41 mouse cellular contexts compared by ENCODE assay signal in genomic region chr10:5087336-5087735, GRCm38 (mm10). TPM values are rescaled to one million over a fixed set of nuclear protein-coding genes. Genes with fewer than 3 reads are reported as not detected.
"Had no signal": no experiment of that assay in that cellular context is flagged by ENCODE, and none has a peak within 500 bp of the region (broad histone marks: within the 10 kb centered on the region; RNA-seq: fewer than 3 reads in every experiment).

No protein-coding gene starts in this region.

- H3K27ac ChIP-seq: limb, embryonic 10.5 days; limb, embryonic 12.5 days; limb, embryonic 13.5 days; limb, embryonic 15.5 days; liver, embryonic 12.5 days; liver, embryonic 13.5 days; liver, embryonic 14.5 days; liver, embryonic 15.5 days; lung, embryonic 15.5 days; macrophage; midbrain, embryonic 10.5 days; midbrain, embryonic 12.5 days; midbrain, embryonic 13.5 days; neural tube, embryonic 12.5 days; neural tube, embryonic 13.5 days had no signal

- DNase-seq: left cerebral cortex, postnatal 4 days; liver; liver, embryonic 13.5 days; liver, postnatal 0 days; lung, adult 18-20 months; lung, adult 2 months; lung, embryonic 14.5 days; lung, postnatal 10 days; lung, postnatal 14 days; lung, postnatal 36 days; lung, postnatal 4 days; midbrain, embryonic 14.5 days had no signal

- H3K4me1 ChIP-seq: limb, embryonic 10.5 days; limb, embryonic 12.5 days; limb, embryonic 13.5 days; limb, embryonic 15.5 days; liver, embryonic 12.5 days; liver, embryonic 13.5 days; liver, embryonic 15.5 days; lung, embryonic 15.5 days; megakaryocyte, embryonic 14.5 days; midbrain, embryonic 10.5 days; midbrain, embryonic 12.5 days; midbrain, embryonic 13.5 days; neural tube, embryonic 12.5 days; neural tube, embryonic 13.5 days had no signal

- H3K4me3 ChIP-seq: limb, embryonic 10.5 days; limb, embryonic 12.5 days; limb, embryonic 13.5 days; limb, embryonic 15.5 days; liver, embryonic 12.5 days; liver, embryonic 13.5 days; liver, embryonic 15.5 days; lung, embryonic 15.5 days; megakaryocyte, embryonic 14.5 days; midbrain, embryonic 10.5 days; midbrain, embryonic 12.5 days; midbrain, embryonic 13.5 days; myocyte; neural tube, embryonic 12.5 days; neural tube, embryonic 13.5 days had no signal

- H3K27me3 ChIP-seq: limb, embryonic 12.5 days; limb, embryonic 13.5 days; limb, embryonic 15.5 days; liver, embryonic 12.5 days; liver, embryonic 13.5 days; liver, embryonic 15.5 days; lung, embryonic 15.5 days; megakaryocyte, embryonic 14.5 days; midbrain, embryonic 12.5 days; midbrain, embryonic 13.5 days; neural tube, embryonic 12.5 days; neural tube, embryonic 13.5 days had no signal

- H3K4me2 ChIP-seq: limb, embryonic 12.5 days; limb, embryonic 13.5 days; limb, embryonic 15.5 days; liver, embryonic 11.5 days; liver, embryonic 12.5 days; liver, embryonic 13.5 days; liver, embryonic 15.5 days; lung, embryonic 14.5 days; lung, embryonic 15.5 days; midbrain, embryonic 12.5 days; midbrain, embryonic 13.5 days; neural tube, embryonic 12.5 days; neural tube, embryonic 13.5 days had no signal

- H3K9ac ChIP-seq: limb, embryonic 12.5 days; limb, embryonic 13.5 days; limb, embryonic 15.5 days; liver, embryonic 12.5 days; liver, embryonic 13.5 days; liver, embryonic 14.5 days; liver, embryonic 15.5 days; liver, postnatal 0 days; lung, embryonic 14.5 days; lung, embryonic 15.5 days; midbrain, embryonic 12.5 days; midbrain, embryonic 13.5 days; neural tube, embryonic 12.5 days; neural tube, embryonic 13.5 days had no signal

- H3K36me3 ChIP-seq: limb, embryonic 10.5 days; limb, embryonic 12.5 days; limb, embryonic 13.5 days; limb, embryonic 15.5 days; liver, embryonic 13.5 days; midbrain, embryonic 10.5 days; midbrain, embryonic 12.5 days; midbrain, embryonic 13.5 days; neural tube, embryonic 12.5 days; neural tube, embryonic 13.5 days had no signal

- H3K9me3 ChIP-seq: limb, embryonic 10.5 days; limb, embryonic 12.5 days; limb, embryonic 13.5 days; limb, embryonic 15.5 days; liver, embryonic 12.5 days; liver, embryonic 13.5 days; liver, embryonic 15.5 days; lung, embryonic 15.5 days; megakaryocyte, embryonic 14.5 days; midbrain, embryonic 10.5 days; midbrain, embryonic 12.5 days; midbrain, embryonic 13.5 days; neural tube, embryonic 12.5 days; neural tube, embryonic 13.5 days had no signal

- ATAC-seq: liver, embryonic 12.5 days; liver, postnatal 0 days; lung, postnatal 0 days; midbrain, embryonic 13.5 days; midbrain, embryonic 16.5 days had no signal

RNA-seq across cellular contexts. Expression of gene Gm10097, which starts 18.3 kb away (rescaled TPM):
- total RNA-seq: left cerebral cortex, adult 8-10 months; left cerebral cortex, postnatal 10 days; left cerebral cortex, postnatal 14 days; left cerebral cortex, postnatal 25 days; left cerebral cortex, postnatal 36 days; left cerebral cortex, postnatal 4 days; liver, adult 2 months; megakaryocyte-erythroid progenitor cell, adult 5-6 weeks; midbrain, postnatal 0 days; monocyte, adult 5-6 weeks had no signal
- polyA plus RNA-seq: liver, adult 2 months; liver, embryonic 12.5 days; liver, embryonic 13.5 days; lung, adult 2 months; macrophage; midbrain, embryonic 10.5 days; midbrain, embryonic 12.5 days; neural tube, embryonic 11.5 days had no signal
